Mouse (Mus musculus) naive thymus-derived CD4-positive, alpha-beta T cell, adult 2 months (primary cell): ENCODE results near the gene Tnfrsf23.
A peak's percentile ranks its signal among the peaks of the same experiment; 100 is the strongest.
"Not testable (repeated sequence)": the region's sequence is repeated elsewhere in the genome, so short reads cannot be mapped to it uniquely, and the experiment has no call there.

ENCODE experiments used
- DNase-seq: peaks from one replicate; pipeline ENCODE4 v3.0.0-alpha.2; 2011; ENCODE audit warnings: low read depth

Tnfrsf23 gene

GRCm38 (mm10) chr7:143684569-143684968 is 1.1 kb downstream of the Tnfrsf23 start:
- not testable (repeated sequence) for DNase-seq

- no peak for DNase-seq
These were observed 4.1 kb downstream of the Tnfrsf23 start for GRCm38 (mm10) chr7:143681566-143681965.

DNA sequence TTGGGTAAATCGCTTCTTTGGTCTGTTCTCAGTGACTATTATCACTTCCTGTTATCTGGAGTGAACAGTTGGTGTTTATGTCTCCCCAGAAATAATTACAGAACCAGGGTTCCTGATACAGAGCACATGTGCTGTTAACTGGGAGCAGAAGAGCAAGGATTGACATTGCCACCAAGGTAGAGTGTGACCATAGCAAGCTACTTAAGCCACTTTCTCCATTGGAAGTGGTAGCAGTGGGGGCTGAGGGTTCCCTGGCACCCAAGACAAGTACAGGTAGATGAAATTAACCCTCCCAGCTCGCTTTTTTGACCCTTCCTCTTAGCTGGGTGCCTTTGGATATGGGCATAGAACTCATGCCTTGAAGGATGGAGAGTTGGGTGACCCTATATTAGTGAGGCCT is 4.8 kb downstream of the Tnfrsf23 start:
- DNase-seq: not testable (repeated sequence)

DNA sequence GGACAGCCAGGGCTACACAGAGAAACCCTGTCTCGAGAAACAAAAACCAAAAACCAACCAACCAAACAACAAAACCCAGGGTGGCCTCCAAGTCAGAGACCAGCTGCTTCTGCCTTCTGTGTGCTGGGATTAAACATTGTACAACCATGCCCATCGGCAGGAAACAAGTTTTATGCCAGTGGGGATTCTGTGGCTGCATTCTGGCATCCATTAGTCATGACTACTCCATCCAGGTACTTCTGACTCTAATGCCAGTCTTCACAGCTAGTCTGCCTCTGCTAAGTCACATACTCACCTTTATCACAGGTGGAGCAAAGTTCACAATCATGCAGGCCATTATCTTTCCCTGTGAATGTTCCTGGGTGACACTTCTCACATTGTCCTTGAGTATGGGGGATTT is 6.0 kb downstream of the Tnfrsf23 start:
- DNase-seq: not testable (repeated sequence)

GRCm38 (mm10) chr7:143666427-143667311 is 19.0 kb downstream of the Tnfrsf23 start:
- DNase-seq: peak; percentile 24

- DNase-seq: no peak
These were observed 22.2 kb downstream of the Tnfrsf23 start for GRCm38 (mm10) chr7:143663470-143663869.

DNA sequence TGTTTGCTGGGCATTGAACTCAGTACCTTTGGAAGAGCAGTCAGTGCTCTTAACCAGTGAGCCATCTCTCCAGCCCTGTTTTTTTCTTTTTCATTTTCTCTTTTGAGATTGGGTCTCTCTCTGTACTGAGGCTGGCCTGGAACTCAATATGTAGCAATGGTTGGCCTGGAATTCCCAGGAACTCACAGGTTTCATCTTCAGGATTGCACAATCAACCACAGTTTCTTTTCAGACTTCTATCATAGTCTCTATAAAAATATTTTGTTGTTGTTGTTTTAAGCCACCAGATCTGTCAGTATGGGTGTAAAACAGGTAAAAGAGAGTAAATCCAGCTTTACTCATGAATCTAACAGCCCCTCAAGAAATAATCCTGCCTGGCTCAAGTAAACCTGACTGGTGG is 24.9 kb downstream of the Tnfrsf23 start:
- DNase-seq: no peak

- not testable (repeated sequence) for DNase-seq
These were observed 35.8 kb downstream of the Tnfrsf23 start for GRCm38 (mm10) chr7:143649769-143650346.

DNA sequence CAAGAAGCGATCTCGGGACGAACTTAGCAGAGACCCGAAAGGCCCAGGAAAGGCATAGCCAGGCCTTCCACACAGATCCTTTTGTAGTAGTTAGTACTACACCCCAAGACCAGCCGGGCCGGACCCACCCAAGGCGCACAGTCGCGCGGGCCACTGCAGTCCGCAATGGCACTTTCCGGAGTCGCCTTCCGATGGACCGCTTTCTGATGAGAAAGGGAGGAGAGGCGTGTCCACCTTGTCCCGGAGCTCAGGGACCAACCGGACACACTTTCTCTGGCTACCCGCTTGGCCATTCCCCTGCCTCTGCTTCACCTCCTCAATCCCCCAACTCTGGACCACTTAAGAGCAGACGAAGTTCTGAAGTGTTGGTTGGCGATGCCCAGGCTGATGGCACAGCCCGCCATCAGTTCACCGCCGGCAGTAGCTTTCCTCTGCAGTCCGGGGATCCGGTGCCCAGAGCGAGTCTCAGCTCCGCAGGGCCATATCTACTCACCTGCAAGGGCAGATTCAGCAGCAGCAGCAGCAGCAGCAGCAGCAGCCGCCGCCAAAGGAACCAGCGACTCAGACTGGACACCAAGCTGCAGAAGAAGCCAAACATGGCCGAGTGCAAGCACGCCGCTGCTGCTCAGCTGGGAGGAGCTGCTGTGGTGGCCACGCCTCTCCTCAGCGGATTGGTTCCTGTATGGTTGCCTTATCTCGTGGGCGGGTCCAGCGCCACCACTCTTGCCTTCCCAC is 36.5 kb downstream of the Tnfrsf23 start, which contains the start of gene Tnfrsf22:
Gene Tnfrsf22 (minus strand): TSS at position 628 of the 735 bp plus-strand sequence.
- DNase-seq: peak; percentile 91

GRCm38 (mm10) chr7:143643949-143644348 is 41.7 kb downstream of the Tnfrsf23 start:
- not testable (repeated sequence) for DNase-seq

GRCm38 (mm10) chr7:143636674-143637073 is 49.0 kb downstream of the Tnfrsf23 start:
- peak; percentile 31 for DNase-seq

DNA sequence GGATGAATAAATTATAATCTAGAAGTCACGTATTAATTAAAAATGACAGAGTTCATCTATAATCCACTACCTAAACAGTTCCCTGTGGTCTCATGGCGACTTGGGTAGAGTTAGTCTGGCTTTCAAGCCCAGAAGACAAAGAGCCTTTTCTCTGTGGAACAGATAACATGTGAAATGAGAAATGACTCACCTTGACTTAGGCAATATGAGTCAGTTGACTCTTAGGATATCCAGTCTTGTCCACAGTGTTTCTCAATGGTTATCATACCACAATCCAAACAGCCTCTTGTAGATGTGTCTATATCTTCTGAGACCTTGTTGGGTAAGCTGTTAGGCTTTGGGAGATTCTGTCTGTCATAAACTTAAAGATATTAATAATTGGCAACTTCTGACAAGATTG is 54.2 kb downstream of the Tnfrsf23 start:
- no peak for DNase-seq

GRCm38 (mm10) chr7:143629501-143629900 is 56.2 kb downstream of the Tnfrsf23 start:
- peak; percentile 72 for DNase-seq

- DNase-seq: peak; percentile 56
These were observed 57.1 kb downstream of the Tnfrsf23 start, which contains the start of gene Tnfrsf26 for GRCm38 (mm10) chr7:143628540-143628939. Gene Tnfrsf26, minus strand, starts transcription at chr7:143628722.

- peak; percentile 61 for DNase-seq
These were observed 58.0 kb downstream of the Tnfrsf23 start for GRCm38 (mm10) chr7:143627555-143628286.

DNA sequence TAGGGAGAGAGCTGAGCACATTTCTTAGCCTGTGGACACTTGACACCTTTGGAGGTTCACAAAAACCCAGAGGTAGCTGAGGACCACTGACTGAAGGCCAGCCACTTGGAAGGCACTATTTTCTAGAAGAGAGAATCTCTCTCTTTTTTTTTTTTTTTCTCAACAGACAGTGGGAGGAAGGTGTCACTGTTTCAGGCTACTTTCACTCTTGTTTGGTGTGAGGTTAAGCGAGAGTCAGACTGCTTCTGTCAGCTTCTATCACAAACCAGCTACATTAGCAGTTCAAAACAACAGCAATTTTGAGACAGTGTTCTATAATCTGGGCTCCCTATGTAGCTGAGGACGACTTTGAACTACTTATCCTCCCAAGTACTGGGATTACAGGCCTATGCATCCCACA is 59.5 kb downstream of the Tnfrsf23 start:
- DNase-seq: peak; percentile 61

- peak; percentile 79 for DNase-seq
These were observed 60.5 kb downstream of the Tnfrsf23 start for GRCm38 (mm10) chr7:143625151-143625550.

GRCm38 (mm10) chr7:143624561-143624960 is 61.1 kb downstream of the Tnfrsf23 start:
- peak; percentile 62 for DNase-seq

- no peak for DNase-seq
These were observed 64.7 kb downstream of the Tnfrsf23 start for GRCm38 (mm10) chr7:143620951-143621350.
